Mouse (Mus musculus) gastrocnemius, adult 18-20 months (tissue): ENCODE measurements around the gene Eloa. TPM values are rescaled to one million over a fixed set of nuclear protein-coding genes. Genes with fewer than 3 reads are reported as not detected.
"Not testable (repeated sequence)": the region's sequence is repeated elsewhere in the genome, so short reads cannot be mapped to it uniquely, and the experiment has no call there.

Source experiments
- DNase-seq: peaks from one replicate; pipeline ENCODE4 v3.0.0; 2021; ENCODE audit warnings: low spot score
- total RNA-seq, 2 experiments: library from RNA; stranded (reverse); gene quantifications; 2 replicates each; pipeline ENCODE4 v1.2.3; 2021

Gene Eloa
- total RNA-seq, 2 experiments from 2014 or later: 62.0 to 62.3 TPM

DNA sequence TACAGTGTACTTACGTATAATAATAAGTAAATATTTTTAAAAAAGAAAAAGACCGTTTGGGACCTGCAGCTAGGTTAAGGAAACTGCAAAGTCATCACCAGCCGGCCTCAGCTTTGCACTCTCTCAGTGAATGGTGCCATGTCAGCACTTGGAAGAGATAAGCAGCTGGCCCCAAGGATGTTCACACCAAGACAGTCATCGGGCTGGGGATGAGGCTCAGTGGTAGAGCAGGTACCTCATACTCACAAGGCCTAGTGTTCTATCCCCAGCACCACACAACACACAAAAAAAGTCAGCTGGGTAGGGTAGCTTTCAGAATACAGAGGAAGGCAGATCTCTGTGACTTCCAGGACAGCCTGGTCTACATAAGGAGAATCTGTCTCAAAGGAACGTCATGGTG is 36.4 kb downstream of the Eloa start:
- DNase-seq: no peak

DNA sequence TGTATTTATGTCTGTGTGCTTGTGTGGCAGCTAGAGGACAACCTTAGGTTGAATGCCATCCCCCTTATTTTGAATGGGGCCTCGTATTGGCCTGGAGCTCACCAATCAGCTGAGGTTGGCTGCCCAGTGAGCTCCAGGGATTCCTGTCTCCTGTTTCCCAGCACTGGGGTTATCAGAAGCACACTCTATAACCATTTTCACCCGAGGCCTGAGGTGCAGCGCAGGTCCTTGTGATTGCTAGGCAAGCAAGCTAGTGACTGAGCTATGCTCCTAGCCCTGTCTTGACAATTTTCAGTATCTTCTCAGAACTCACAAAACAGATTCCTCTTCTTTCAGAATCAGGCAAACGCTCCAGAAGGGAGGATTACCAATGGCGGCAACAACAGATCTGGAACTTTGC is 37.0 kb downstream of the Eloa start:
- DNase-seq: no peak

DNA sequence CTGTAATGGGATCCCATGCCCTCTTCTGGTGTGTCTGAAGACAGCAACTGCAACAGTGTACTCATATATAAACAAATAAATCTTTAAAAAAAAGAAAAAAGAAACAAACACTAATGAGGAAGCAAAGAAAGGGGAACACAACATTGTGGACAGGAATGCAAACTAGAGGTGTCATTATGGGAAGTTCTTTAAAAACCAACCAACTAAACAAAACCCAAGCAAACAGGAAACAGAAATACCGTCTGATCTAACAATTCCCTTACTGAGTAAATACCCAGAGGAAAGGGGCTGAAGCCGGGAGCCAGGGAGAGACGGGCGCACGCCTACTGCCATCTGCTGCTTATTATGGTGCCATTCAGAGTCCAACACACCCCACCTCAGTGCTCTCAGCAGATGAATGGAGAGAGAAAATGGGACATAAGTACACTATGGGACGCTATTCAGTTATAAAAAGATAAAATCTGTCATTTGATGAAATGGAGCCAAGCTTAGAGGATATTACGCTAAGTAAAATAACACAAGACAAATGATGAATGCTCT is 40.0 kb downstream of the Eloa start:
- DNase-seq: no peak

DNA sequence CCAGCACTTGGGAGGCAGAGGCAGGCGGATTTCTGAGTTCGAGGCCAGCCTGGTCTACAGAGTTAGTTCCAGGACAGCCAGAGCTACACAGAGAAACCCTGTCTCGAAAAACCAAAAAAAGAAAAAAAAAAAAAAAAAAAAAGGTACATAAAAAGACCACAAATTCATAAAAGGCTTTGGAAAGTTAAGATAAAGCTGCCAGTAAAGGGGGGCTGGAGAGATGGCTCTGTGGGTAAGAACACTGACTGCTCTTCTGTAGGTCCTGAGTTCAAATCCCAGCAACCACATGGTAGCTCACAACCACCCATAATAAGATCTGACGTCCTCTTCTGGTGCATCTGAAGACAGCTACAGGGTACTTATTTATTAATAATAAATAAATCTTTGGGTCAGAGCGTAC is 41.3 kb downstream of the Eloa start:
- DNase-seq: not testable (repeated sequence)

DNA sequence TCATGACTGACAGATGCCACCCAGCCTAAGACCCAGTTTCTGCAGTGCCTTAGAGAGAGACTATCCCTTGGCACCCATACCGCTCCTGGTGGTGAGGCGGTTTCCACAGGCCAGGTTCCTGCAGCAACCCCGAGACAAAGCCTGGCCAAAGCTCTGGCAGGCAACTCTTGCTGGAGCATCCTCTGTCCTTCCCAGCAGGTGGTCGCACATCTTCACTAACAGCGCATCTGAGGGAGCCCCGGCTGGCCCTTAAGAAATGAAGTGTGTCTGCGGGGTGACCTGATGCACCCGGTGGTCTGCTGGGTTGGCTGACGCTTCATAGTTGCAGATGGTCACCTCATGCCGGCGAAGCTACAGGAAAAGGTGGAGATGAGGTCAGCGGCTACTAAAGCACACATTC is 45.4 kb downstream of the Eloa start:
- DNase-seq: no peak

DNA sequence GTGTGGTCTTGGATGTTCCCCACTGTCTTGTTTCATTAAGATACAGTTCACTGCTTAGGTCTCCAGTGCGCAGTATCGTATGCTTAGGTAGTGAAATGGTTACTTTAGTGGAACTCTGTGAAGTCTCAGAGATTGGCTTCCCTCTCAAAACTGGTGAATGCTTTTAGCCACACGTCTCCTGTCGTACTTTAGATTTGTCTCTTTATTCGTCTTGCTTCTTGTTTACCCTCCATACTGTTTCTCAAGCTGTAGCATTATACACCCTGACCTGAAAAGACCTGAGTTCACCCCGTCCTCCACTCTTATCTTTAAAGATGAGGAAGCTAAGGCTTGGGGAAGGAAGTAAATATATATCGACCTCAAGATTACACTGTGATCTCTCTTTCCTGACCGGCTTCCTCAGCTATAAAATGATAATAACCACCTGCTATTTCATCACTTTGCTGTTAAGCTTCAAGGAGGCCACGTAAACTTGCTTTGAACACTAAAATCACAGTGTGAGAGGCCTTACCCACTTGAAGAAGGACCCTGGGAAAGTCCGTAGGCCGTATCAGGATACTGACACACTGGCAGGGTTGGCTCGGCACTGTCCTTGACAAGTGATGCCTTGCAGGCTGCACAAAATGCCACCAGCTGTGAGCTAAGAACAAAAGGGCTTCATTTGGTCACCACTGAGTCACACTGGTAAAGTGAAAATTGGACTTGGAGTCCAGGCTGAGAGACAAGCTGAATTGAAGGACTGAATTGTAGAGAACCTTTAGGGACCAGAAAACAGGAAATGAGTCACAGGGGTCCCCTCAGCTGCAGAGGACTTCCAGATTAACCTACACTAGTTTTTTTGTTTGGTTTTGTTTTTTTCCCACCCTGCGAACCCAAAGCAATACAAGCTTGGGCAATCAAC is 48.4 kb downstream of the Eloa start:
- DNase-seq: no peak

DNA sequence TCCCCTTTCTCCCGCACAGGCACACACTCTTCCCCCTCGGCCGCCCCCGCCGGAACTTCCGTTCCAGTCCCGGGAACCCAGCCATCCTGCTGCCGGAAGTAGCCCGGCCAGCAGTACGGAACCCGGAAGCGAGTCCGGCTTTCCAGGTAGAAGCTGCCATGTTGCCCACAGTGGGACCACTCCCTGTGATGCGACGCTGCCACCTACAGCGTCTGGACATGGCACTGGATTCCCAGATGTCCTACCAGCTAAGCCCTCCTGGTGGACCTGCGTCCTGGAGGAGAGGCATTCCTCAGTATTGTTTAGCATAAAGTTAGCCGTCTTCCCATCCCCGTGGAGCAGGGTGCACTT is 49.0 kb downstream of the Eloa start, which contains the start of gene Lypla2:
Gene Lypla2 (minus strand): TSS at position 71 of the 351 bp plus-strand sequence.
- peak; percentile 91 for DNase-seq

DNA sequence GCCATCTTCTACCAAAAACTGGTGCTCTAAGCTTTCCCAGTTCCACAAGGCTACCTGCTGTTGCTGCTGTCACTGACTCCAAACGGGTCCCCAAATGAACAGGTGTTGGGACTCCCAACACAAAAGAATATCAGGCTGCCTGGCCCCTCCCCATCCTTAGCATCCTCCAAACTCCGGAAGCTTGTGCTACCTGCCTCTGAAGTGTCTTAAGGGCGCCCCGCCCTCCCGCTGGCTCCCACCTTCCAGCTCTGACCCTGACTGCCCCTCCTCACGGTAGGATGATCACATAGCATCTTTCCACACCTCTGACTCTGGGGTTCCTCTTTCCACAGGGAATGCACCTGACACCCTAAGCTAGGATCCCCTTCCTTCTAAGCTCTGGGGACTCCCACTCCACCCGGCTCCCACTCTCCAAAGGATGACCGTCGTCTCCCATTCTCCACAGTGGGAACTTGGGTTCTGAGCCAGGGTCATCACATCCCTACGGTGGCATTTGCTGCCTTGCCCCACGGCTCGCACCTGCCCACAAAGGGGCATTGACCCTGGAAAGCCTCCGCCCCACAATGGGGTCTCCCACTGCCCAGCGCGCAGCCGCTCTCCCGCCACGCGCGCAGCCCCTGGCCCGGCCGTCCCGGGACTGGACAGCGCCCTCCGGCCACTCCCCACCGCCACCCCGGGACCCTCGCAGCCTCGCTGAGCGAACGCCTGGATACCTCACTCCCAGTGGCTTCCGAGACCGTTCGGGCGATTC is 49.6 kb downstream of the Eloa start:
- DNase-seq: no peak

DNA sequence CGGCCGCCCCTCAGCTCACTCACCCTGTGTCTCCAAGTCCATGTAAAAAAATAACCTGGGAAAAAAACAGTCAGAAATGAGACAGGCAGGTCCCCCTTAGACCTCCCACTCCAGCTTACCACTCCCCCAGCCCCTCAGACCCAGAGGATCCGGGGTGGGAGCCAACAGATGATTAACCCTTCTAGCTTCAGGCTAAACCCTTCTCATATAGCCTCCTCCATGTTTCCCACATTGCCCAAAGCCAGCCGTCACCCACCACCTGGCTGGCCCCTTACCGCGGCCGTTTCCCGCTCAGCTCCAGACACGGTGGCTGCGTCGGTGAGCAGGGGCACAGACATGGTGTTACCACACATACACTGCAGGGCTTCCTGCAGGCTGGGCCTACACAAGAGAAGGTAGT is 51.0 kb downstream of the Eloa start:
- DNase-seq: no peak

DNA sequence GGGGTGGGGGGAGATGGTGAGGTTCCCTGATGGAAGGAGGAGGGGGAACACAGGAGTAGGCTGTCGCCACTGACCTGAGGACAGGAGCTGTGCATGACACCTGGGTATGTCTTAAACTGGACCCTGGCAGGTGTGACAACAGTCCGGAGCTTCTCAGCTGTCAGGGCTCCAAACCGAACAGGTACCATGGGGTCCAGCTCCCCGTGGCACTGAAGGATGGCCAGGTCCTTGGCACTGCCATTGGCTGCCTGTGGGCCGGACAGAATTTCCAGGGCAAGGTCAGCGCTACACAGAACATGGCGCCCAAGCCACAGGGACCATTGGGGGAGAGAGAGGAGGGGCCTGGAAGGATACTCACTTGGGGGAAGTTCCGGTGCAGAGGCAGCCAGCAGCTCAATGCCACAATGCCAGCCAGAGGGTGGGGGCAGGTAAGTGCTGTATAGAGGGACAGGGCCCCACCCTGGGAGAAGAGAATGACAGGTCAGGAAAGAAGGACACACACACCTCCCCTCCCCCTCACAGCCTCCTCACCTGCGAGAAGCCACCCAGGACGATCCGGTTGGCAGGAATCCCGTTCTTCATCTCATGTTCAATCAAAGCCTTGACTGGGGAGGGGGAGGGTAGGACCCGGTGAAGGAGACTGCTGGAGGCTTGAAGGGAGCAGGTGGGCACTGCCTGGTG is 52.4 kb downstream of the Eloa start:
- DNase-seq: no peak

DNA sequence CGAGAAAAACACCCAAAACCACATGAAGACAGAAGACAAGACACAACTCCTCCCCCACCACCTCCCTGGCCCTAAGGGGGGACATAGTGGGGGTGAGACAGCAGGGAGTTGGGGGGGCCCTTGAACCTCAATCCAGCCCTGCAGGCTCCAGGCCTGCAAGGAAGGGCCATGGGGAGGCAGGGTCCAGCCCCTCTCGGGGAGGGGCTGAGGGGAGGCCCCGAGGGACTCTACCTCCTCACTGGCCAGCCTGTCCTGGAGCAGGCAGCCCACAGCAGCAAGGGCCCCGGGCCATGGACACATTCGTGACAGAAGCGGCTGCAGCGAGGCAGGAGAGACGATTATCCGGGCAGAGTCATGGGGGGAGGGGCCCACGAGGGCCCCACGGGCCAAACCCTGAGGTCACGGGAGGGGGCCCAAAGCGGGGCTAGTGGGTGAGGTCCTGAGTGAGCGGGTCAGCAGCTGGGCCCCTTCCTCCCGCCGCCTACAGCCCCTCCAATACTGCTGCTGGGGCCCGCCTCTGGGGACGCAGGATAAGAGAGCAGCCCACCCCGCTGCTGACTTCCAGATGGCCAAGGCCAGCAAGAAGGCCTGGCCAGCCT is 53.2 kb downstream of the Eloa start:
- DNase-seq: no peak

DNA sequence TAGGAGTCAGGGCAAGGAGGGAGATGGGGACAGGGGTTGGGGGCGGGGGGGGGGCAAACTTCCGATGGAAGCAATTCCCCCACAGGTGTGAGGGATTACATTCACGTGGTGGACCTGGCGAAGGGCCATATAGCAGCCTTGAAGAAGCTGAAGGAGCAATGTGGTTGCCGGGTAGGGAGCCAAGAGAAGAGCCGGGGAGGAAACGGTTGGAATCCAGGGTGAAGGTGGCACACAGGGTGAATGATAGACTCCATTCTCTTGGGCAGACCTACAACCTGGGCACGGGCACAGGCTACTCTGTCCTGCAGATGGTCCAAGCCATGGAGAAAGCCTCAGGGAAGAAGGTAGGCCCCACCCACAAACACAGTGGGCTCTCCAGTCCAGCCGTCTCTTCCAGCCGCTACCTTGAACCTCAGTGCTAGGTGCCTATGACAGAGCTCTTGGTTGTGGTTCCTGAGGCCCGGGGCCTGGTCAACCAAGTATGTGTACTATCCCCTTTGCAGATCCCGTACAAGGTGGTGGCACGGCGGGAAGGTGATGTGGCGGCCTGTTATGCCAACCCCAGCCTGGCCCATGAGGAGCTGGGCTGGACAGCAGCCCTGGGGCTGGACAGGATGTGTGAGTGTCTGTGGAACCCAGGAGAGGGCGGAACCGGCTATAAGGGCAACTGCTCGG is 54.3 kb downstream of the Eloa start:
- no peak for DNase-seq

DNA sequence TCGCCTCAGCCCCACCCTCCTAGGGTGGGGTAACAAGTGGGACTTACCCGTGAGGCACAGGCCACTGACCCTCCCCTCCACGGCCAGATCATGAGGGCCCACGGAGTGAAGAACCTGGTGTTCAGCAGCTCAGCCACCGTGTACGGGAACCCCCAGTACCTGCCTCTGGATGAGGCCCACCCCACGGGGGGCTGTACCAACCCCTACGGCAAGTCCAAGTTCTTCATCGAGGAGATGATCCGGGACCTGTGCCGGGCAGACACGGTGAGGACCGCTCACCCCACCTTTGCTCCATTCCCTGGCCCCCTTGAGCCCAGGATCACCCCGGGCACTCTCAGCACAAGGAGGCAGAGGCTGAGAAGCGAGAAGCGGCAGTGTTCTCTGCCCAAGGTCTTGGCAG is 55.3 kb downstream of the Eloa start:
- no peak for DNase-seq

DNA sequence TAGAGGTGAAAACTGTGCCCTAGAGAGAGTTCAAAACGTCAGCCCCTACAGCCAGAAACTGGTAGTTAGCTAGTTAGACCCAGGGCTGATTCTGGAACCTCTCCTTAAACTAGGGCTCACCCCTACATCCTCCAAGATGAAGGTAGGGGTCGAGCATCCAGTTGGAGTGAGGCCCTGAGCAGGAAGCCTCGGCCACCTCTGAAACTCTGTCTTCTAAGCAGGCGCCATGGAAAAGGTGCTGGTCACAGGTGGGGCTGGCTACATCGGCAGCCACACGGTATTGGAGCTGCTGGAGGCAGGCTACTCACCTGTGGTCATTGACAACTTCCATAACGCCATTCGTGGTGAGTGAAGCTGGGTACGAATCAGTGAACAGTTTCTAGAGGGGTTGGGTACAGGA is 56.5 kb downstream of the Eloa start:
- DNase-seq: no peak

DNA sequence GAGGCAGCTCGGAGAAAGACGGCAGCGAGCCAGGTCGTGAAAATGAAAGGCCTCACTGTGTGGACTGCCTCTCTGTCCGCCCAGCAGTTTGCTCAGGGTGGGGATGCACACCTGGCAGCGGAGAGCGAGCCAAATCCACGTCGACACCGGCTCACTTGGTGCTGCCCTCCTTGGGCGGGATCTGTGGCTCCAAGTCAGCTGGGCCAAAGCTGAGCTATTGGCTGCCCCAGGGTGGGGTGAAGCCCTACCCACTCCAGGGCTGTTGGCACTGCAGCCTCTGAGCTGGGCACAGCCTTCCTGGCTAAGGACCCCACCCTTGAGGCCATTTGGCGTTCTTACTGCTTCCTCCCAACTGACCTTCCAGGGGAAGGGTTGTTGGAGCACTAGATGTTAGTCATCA is 57.1 kb downstream of the Eloa start:
- DNase-seq: peak; percentile 28

DNA sequence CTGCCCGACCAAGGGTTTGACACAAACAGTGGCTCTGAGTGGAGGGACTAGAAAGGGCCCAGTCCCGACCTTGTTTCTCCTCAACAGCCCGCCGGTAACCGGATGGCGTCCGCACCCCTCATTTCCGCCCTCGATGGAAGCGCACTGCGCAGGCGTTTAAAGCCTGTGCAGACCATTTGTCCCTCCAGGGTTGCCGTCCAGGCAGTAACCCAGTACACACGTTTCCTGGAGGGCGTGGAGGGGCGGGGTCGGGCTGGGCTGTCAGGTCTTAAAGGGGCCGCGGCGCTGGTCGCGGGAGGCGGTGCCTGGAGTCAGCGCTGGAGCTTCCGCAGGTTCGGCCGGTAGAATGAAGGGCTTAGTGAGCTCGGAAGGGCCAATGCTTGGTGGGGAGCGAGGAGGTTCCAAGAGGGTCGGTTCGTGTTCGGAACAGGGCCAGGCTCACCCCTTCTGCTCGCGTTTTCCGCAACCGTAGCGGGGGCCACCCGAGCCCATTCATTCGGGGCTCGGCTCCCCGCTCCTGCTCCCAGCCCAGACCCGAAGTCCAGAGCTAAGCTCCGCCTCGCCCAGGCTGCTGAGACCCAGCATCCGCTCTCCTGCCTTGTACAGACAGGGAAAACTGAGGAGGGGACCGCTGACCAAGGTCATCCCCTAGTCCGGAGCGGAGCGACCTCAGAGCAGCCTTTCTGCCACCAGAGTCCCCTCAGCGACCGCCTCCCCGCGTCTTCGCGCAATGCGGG is 57.9 kb downstream of the Eloa start, which contains the start of gene Gale:
Gene Gale (plus strand): TSS at position 271 of the 737 bp plus-strand sequence.
- DNase-seq: peak; percentile 93

DNA sequence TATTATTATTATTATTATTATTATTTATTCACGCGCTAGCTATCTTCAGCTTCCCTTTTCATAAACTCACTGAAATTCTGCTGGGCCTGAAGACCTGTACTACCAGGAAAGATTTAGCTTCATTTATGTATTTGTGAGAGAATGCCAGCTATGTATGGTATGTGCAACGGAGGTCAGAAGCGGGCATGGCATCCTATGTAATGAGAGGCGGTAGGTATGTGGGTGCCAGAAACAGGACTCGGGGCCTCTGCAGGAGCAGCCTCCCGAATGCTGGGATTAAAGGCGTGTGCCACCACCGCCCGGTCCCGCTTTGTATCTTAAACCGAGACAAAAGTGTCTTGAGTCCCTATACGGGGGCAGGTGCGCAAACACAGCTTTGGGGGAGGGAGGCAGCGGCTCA is 58.6 kb downstream of the Eloa start:
- no peak for DNase-seq

DNA sequence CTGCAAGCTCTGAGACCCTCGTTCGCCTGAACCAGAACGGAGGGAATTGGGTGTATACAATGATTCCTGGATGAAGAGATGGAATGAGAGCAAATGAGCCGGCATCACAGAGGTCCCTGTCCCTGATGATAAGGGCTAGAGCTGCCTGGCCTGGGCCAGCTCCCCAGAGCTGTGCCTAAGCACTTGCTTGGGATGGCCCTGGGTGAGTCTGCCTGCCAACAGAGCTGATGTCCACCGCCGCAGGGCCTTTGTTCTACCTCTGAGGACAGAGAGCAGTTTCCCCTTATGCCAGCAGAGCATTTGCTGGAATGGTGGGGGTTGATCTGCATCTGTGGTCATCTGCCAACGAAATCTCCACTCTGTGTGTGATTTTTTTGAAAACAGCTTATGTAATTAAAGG is 59.4 kb downstream of the Eloa start:
- no peak for DNase-seq

DNA sequence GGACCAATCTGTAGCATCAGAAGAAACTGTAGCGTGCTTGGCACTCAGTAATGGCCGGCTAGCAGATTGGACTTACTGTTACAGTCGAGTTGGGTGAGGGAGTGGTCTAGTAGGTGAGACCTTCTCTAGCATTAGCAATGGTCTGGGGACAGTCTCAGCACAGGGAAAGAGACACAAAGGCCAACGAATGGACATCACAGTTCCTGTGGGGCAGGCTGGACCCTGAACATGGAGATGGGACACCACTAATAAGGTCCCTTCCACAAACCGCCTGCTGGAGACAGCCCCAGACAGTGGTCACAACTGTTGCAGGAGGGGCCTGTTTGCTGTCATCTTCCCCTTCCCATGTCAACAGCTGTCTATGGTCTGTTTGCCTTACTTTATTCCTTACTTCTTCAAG is 59.9 kb downstream of the Eloa start:
- DNase-seq: no peak

DNA sequence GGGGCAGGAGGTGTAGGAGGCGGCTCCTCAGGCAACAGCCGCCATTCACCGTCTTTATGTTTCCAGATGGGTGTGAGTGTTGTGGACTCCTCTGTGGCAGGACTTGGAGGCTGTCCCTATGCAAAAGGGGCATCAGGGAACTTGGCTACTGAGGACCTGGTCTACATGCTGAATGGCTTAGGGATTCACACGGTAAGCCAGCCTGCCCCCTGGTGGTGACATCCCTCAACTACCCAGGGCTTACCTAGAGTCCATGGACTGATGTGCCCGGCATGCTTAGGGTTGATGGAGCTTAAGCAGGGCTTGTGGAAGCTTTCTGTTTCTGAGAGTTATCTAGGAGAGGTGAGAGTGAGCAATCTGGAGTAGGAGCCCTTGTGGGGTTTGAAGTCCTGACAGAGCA is 60.8 kb downstream of the Eloa start:
- peak; percentile 78 for DNase-seq
